Mouse (Mus musculus): ENCODE data around the gene Zfp622. TPM values are rescaled to one million over a fixed set of nuclear protein-coding genes. Genes with fewer than 3 reads are reported as not detected.
"Not testable (repeated sequence)": the region's sequence is repeated elsewhere in the genome, so short reads cannot be mapped to it uniquely, and the experiment has no call there.

The Zfp622 gene
- total RNA-seq, 2 experiments from 2014 or later, result 44.5 to 45.4 TPM

DNA sequence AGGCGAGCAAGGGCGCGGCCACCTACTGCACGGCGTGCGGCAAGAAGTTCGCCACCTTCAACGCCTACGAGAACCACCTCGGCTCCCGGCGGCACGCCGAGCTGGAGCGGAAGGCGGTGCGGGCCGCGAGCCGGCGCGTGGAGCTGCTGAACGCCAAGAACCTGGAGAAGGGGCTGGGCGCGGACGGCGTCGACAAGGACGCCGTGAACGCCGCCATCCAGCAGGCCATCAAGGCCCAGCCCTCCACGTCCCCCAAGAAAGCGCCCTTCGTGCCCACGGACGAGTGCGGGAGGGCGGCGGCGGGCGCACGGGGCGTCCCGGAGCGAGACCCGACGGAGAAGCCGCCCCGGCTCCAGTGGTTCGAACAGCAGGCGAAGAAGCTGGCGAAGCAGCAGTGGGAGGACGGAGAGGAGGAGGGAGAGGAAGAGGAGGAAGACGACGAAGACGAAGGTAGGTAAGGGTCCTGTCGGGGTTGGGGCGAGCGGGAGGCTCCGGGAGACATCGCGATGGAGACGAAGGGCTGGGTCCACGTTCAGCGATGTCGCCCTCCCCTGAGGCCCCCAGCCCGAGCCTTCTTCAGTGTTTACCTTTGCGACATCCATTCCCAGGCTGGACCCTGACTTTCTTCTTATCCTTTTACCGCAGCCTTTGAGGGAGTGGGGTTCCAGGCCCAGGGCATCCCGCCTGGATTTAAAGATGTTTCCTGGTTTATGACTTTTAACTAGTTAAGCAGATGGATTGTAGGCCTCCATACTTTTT is 747 bp downstream of the Zfp622 start:
- no peak for DNase-seq (ENCODE audit: low spot score in 2 of 2)
- peak overlapping the region; percentile 80 for H3K4me3 ChIP-seq
- TF ChIP-seq CTCF (conservative IDR thresholded peaks at IDR 0.05), result no peak

DNA sequence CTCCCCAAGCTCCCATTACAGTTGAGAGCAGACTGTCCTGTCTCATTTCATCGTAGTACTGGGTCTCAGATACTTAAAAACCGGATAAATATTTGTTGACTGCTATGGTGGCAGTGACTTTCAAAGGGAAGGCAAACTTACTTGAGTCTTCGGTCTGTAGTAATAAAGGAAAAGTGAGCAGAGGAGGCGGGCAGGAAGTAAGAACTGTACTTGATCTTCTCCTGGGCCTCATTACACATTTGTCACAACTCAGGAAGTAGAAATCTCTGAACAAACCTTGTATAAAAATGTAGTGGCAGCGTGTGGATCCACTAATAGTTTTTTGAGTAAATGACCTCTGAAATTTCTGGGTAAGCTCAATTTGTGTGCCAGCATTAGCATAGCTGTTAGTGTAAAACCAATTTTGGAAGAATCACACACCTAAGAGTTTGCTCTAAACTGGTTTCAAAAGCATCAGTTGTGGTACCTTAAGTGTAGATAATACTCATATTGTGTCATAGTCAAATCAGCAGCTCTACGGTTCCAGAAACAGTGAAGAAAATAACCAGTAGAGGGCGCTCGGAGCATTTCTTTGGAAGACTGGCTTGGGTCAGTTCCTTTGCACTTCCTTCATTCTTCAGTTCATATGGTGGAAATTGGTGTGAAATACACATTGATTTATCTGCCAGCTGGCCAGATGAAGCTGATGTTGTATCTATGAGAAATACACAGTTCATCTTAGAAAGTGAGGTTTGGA is 9.0 kb downstream of the Zfp622 start:
- Histone ChIP-seq H3K4me3 (no peak overlapping the region), H3K27ac (no peak overlapping the region)
- DNase-seq (ENCODE audit: low spot score in 2 of 2), result peak; percentile 58 to 74
- peak; percentile 90 for TF ChIP-seq CTCF (conservative IDR thresholded peaks at IDR 0.05)

More for the DNA sequence above, 747 bp downstream of the Zfp622 start:
- peak overlapping the region; percentile 92 for H3K27ac ChIP-seq

DNA sequence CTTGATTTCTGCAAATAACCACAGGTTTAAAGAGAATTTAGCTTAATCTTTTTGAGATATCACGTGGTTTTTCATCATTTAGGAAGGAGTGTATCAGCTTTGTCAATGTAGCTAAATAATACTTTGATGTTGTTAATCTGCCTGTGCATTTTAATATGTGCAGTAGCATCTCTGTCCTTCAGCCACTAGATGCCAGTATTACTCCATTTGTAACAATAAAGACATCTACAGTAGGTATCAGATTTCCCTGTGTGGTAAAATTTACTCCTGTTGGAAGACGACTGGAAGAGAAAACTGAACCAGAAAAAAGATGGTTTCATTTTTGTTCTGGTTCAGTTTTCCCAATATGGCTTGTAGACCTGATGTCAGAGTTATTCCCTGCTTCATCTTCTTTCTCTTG is 11.4 kb downstream of the Zfp622 start:
- peak overlapping the region; percentile 19; the same call in 1 of the 2 replicates for H3K27ac ChIP-seq
- no peak overlapping the region for H3K4me3 ChIP-seq
- peak; percentile 92 for TF ChIP-seq CTCF (conservative IDR thresholded peaks at IDR 0.05)
- peak in 1 of 2 experiments; percentile 42 for DNase-seq (ENCODE audit: low spot score in 2 of 2)

DNA sequence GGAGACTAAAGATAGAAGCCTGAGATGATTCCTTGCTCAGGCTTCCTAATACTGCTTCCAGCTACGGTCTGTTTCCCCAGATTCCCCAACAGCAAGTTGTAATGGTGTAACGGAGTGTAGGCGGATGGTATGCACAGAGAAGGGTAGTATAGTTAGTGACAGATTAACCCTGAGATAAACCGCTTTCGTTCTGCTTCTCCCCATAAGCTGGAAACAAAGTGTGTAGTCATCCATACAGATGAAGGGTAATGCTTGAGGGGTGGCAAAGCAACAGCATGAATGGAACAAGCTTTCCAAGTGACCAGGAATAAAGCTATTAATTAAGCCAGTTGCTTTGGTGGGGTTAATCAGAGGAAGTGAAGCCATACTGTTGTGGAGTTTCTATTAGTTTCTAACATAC is 15.4 kb downstream of the Zfp622 start:
- H3K4me3 ChIP-seq; DNase-seq (ENCODE audit: low spot score in 2 of 2); H3K27ac ChIP-seq: not testable (repeated sequence)

DNA sequence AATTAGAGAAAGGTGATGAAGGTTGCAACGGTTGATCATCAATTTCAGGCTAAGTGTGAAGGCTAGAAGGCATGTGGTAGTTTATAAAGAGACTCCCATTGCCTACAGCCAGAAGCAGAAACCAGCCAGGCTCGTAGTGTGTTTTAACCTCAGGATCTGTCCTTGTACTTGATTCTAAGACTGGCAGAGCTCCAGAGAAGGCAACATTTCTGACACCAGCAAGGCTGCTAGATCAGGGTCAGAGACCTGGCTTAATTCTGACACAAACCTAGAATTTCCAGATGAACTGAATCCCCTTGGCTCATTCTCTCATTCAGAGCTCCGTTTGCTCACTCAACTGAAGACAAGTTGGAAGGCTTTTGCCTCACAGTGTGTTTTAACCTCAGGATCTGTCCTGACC is 24.5 kb downstream of the Zfp622 start:
- TF ChIP-seq CTCF (conservative IDR thresholded peaks at IDR 0.05), result no peak
- H3K27ac ChIP-seq, result no peak overlapping the region
- no peak overlapping the region for H3K4me3 ChIP-seq
- no peak for DNase-seq (ENCODE audit: low spot score in 2 of 2)

DNA sequence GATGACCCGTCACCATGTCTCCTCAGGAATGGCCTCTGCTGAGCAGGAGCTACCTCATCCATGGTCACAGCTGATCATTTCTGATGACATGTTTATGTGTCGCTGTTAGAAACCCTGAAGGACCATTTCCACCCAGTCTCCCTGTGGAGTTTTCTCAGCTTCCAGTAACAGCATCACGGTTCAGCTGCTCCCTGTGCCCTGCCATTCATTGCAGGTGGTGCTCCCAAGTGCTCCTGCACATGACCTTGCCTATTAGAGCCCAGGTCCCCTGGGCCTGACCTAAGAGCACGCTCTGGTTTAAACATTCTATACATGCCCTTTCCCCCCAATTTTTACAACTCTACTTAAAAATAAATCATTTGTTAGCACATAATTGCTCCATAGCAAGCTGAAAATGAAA is 28.7 kb downstream of the Zfp622 start:
- no peak for TF ChIP-seq CTCF (conservative IDR thresholded peaks at IDR 0.05)
- no peak overlapping the region; the same call in 1 of the 2 replicates for H3K4me3 ChIP-seq
- H3K27ac ChIP-seq, result no peak overlapping the region
- DNase-seq (ENCODE audit: low spot score in 2 of 2), result no peak

DNA sequence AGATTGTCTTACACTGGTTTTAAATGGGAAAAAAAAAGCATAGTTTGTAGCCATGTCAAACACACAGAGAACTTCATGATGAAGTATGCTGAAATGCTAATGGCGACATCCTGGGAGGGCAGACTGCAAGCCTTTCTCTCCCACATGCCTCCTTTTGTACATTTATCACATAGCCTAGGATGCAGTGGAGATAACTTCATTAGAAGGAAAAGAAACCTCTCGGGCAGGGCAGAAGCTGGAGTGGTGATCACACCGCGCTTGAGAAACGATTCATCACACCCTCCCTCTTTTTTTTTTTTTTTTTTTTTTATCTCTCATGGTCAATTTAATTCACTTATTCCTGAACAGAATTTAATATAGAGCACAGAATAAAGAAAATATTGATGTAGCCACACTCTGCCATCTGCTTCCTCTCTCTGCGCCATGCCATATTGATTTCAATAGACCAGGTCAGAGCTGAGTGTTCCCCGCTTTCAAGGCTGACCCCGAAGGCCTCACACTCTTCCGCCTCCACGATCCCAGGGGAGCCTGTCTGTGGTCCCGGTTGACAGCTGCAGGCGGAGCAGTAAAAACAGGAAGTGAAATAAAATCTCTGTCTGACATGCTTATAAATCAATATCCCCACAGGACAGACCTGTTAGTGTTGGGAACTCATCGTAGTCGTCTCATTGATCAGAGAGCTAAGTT is 32.0 kb downstream of the Zfp622 start:
- H3K27ac ChIP-seq, result no peak overlapping the region
- no peak for TF ChIP-seq CTCF (conservative IDR thresholded peaks at IDR 0.05)
- no peak for DNase-seq (ENCODE audit: low spot score in 2 of 2)
- no peak overlapping the region for H3K4me3 ChIP-seq

DNA sequence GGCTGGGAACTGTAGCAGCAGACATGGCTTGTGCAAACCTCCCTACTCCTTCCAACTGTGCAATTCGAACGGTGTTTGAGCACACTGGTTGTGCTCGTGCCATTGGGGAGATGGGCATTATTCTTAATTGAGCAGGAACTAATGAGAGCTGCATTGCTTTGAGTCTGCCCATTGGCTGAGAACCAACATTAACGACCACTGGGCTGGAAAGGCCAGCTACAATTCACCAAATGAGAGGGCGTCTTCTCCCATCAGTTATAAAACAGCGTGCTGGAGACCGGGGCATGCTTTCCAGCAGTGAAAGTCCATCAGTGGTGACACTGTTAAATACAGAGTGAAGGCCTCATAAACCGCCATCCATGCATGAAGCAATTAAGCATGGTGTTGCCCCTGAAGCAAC is 37.6 kb downstream of the Zfp622 start:
- Histone ChIP-seq H3K4me3 (no peak overlapping the region), H3K27ac (no peak overlapping the region)
- TF ChIP-seq CTCF (conservative IDR thresholded peaks at IDR 0.05), result no peak
- DNase-seq (ENCODE audit: low spot score in 2 of 2), result no peak

DNA sequence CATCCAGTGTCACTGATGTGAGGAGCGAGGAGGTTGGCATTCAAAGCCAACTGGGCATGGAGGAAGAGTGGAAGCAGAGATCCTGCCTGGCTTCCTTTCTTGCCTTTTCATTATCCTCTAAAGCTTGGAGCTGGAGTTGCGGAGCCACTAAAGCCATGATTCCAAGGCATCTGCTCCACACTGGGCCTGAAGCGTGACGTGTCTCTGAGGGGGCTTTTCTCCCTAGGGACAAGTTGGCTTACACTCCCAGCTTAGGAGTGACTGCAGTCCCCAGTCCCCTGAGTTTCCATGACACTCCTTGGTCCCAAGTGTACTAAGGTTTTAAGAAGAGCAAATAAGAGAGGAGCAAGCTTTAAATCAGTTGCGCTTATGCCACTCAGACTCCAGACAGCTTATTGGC is 38.5 kb downstream of the Zfp622 start:
- no peak for DNase-seq (ENCODE audit: low spot score in 2 of 2)
- Histone ChIP-seq H3K27ac (no peak overlapping the region), H3K4me3 (no peak overlapping the region)
- no peak for TF ChIP-seq CTCF (conservative IDR thresholded peaks at IDR 0.05)

DNA sequence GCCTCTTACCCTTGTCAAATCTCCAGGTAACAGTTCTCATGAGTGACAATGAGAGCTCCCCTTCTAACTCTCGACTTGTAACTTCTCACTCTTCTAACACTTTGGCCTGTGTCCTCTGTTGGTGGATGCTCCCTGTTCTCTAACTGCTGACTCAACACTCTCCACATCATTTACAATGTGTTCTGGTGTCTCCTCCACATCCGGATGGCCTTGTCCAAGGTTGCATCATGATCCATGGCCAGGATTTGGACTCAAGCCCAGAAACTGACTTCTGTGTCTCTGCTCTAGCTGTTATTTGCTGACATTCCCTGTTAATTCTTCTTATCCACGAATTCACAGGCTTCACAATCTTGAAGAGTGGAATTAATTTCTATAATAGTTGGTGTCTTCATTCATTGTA is 47.5 kb downstream of the Zfp622 start:
- no peak for DNase-seq (ENCODE audit: low spot score in 2 of 2)
- no peak for TF ChIP-seq CTCF (conservative IDR thresholded peaks at IDR 0.05)
- Histone ChIP-seq H3K27ac (no peak overlapping the region), H3K4me3 (no peak overlapping the region)

DNA sequence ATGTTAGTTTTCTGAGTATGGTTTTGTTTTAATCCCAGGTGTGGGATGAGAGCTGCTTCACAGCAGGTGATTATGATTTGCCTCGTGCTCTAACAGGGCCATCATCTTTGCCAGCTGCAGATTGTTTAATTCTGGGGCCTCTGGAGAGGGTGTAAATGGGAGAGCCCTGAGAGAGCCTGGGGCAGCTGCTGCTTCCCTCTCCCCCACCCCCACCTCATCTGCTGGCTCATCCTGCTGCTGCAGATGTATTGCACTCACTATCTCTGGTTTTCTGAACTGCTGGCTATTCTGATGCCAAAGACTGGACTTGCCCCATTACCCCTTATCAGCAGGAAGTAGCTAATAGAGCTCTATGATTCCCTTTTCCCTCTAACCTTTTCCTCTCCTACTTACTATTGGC is 56.4 kb downstream of the Zfp622 start:
- TF ChIP-seq CTCF (conservative IDR thresholded peaks at IDR 0.05), result no peak
- Histone ChIP-seq H3K27ac (no peak overlapping the region), H3K4me3 (no peak overlapping the region)
- no peak for DNase-seq (ENCODE audit: low spot score in 2 of 2)

DNA sequence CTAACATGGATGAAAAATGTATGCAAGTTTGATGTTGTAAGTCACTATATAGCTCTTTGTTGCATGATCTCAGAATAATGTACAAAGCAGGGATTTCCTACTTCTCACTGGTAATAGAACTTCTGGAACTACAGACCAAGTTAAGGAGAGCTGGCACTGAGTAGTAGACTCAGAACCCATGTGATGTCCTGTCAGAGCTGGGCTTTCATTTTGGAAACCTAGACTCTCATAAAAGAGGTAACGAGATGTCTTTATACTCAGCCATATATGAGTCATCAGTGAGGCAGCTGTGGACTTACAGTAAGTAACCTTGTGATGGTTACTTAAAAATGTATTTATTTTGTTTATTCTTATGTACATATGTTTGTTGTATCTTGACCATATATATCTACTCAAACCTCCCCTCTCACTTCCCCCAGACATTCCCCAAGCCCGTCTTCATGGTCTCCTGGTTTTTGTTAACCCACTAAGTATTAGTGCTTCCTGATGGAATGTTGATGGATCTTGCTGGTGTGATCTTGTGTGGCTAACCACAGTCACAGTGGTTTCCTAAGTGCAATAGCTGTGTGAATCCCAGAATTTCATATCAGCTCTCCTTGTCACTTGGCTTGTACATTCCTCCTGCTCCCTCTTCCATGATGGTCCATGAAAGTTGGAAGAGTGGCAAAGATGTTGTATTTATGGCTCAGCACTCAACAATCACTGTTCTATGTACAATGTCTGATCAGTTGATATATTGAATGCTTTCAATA is 57.2 kb downstream of the Zfp622 start:
- TF ChIP-seq CTCF (conservative IDR thresholded peaks at IDR 0.05), result no peak
- Histone ChIP-seq H3K4me3 (no peak overlapping the region), H3K27ac (no peak overlapping the region)
- no peak for DNase-seq (ENCODE audit: low spot score in 2 of 2)

Small RNA genes lying within 50 kb of the gene (microRNA-seq; reads per million reads assigned to microRNA genes)
- gene Mir7212, result 0 reads per million in 2 experiments

Other genes with a start within 250 kb of the Zfp622 start
- 10 to 100 TPM; 27.3 to 28.6 TPM for gene Retreg1, start 141.2 kb upstream of the Zfp622 start, total RNA-seq (2021)